Mouse (Mus musculus) testis, adult 2 months (tissue): Measurements from ENCODE around the gene Olfr1512. TPM values are rescaled to one million over a fixed set of nuclear protein-coding genes. Genes with fewer than 3 reads are reported as not detected.

Source experiments
- H3K27ac ChIP-seq: fragments of 200-500 bp; 2 replicates; pipeline ENCODE4 v1.5.1; 2012; ENCODE audit warnings: low read depth, low read length; ENCODE audit not compliant: control insufficient read depth, insufficient read depth
- H3K27me3 ChIP-seq: fragments of 200-500 bp; 2 replicates; pipeline ENCODE4 v1.6.1; 2012; ENCODE audit warnings: mild to moderate bottlenecking, low read length, moderate library complexity; ENCODE audit not compliant: control insufficient read depth, insufficient read depth
- H3K36me3 ChIP-seq: fragments of 200-500 bp; 2 replicates; pipeline ENCODE4 v1.6.1; 2012; ENCODE audit warnings: mild to moderate bottlenecking, low read length; ENCODE audit not compliant: control insufficient read depth, insufficient read depth
- H3K4me1 ChIP-seq: fragments of 200-500 bp; 2 replicates; pipeline ENCODE4 v1.6.1; 2012; ENCODE audit warnings: low read length; ENCODE audit not compliant: control insufficient read depth, insufficient read depth
- H3K4me3 ChIP-seq: fragments of 200-500 bp; 2 replicates; pipeline ENCODE4 v1.5.1; 2012; ENCODE audit warnings: low read depth, mild to moderate bottlenecking, low read length, moderate library complexity, mixed read lengths; ENCODE audit not compliant: control insufficient read depth
- CTCF ChIP-seq: fragments of 200-500 bp; IDR thresholded peaks from 2 replicates; pipeline ENCODE4 v1.5.1; 2012; ENCODE audit warnings: low read depth, mild to moderate bottlenecking, inconsistent platforms, low read length, moderate library complexity; ENCODE audit not compliant: control insufficient read depth, insufficient read depth, insufficient replicate concordance
- POLR2A ChIP-seq: fragments of 200-500 bp; IDR thresholded peaks from 2 replicates; pipeline ENCODE4 v1.6.1; 2012; ENCODE audit warnings: low read depth, mild to moderate bottlenecking, inconsistent platforms, low read length, moderate library complexity; ENCODE audit not compliant: control insufficient read depth
- polyA plus RNA-seq: library from polyadenylated mRNA; depleted of rRNA; stranded (reverse); fragments of >200 nt; gene quantifications from 2 replicates; pipeline ENCODE4 v1.2.3, GENCODE M21; 2012; rRNA removed

Olfr1512 gene
- polyA plus RNA-seq, 1 experiment = not detected

DNA sequence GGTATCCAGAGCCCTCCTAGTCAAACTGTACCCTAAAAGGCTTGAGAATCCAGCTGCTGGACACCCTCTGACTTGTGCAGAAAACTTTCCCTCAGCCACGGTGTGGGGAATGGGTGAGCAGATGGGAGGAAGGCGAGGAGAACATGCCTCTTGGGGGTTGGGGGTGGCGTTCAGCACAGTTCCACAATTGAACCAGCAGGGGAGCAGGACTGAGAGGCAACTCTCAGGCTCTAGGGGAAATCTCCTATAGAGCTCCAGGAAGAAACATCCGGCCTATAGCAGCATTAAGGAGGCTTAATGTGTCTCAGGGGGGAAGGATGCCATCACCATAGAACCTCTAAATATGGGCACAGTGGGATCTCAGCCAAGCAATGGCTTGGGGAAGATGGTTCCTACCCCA is 53.1 kb downstream of the Olfr1512 start:
- Histone ChIP-seq H3K36me3 (no peaks in the 10 kb centered on the region), H3K27me3 (no peaks in the 10 kb centered on the region), H3K4me1 (peaks cover 8% of the 10 kb centered on the region), H3K27ac (no peak overlapping the region), H3K4me3 (no peak overlapping the region)
- no peak for TF ChIP-seq POLR2A
- no peak for TF ChIP-seq CTCF

Other genes with a start within 250 kb of the Olfr1512 start
- 9.0 and 12.2 TPM in 2 replicates for gene Supt16, start 181.8 kb downstream of the Olfr1512 start, polyA plus RNA-seq
- gene Chd8, start 121.4 kb downstream of the Olfr1512 start, polyA plus RNA-seq = 16.4 and 17.5 TPM in 2 replicates
- 41.5 and 47.3 TPM in 2 replicates for gene Tox4, start 100.0 kb downstream of the Olfr1512 start, polyA plus RNA-seq
- 16.5 and 20.0 TPM in 2 replicates for gene Rab2b, start 99.6 kb downstream of the Olfr1512 start, polyA plus RNA-seq
- 7.8 and 9.6 TPM in 2 replicates for gene Mettl3, start 74.0 kb downstream of the Olfr1512 start, polyA plus RNA-seq
- gene Sall2, start 50.4 kb downstream of the Olfr1512 start, polyA plus RNA-seq = 0.55 and 0.56 TPM in 2 replicates
- gene Olfr1513, start 22.8 kb downstream of the Olfr1512 start, polyA plus RNA-seq = not detected in 2 replicates
- not detected in 2 replicates for gene Olfr1511, start 18.2 kb upstream of the Olfr1512 start, polyA plus RNA-seq
- not detected in 2 replicates for gene Olfr1510, start 35.2 kb upstream of the Olfr1512 start, polyA plus RNA-seq
- 2.4 and 2.8 TPM in 2 replicates for gene Olfr1509, start 63.8 kb upstream of the Olfr1512 start, polyA plus RNA-seq
- not detected in 2 replicates for gene Olfr1508, start 88.3 kb upstream of the Olfr1512 start, polyA plus RNA-seq
- gene Olfr1507, start 116.6 kb upstream of the Olfr1512 start, polyA plus RNA-seq = not detected in 2 replicates